Mouse (Mus musculus) liver, embryonic 14.5 days (tissue): ENCODE data around the gene Ddx18.

Experiments used
- CTCF ChIP-seq: IDR thresholded peaks from 2 replicates; pipeline ENCODE4 v1.5.1; 2016; ENCODE audit warnings: antibody characterized with exemption, low read depth, control low read depth
- EP300 ChIP-seq: IDR thresholded peaks from 2 replicates; pipeline ENCODE4 v1.6.1; 2016; ENCODE audit warnings: antibody characterized with exemption, low read depth

GRCm38 (mm10) chr1:121546844-121547243 lies 20.9 kb downstream of the Ddx18 start:
- TF ChIP-seq CTCF (no peak), EP300 (no peak)
